Mouse (Mus musculus): ENCODE measurements around the gene Zfhx3. TPM values are rescaled to one million over a fixed set of nuclear protein-coding genes. Genes with fewer than 3 reads are reported as not detected.

Zfhx3 gene
- total and polyA plus RNA-seq, 2 experiments from 2014 or later = 14.9 to 15.3 TPM

- DNase-seq (ENCODE audit: low spot score) = no peak
- 0 out of 2 replicates have a peak, but pooled peaks cover 8% of the 10 kb centered on the region for H3K27me3 ChIP-seq (ENCODE audit: insufficient read depth, low read length)
- no peak overlapping the region for H3K27ac ChIP-seq
- H3K36me3 ChIP-seq (ENCODE audit: insufficient read depth, low read length) = no peaks in the 10 kb centered on the region
- H3K9ac ChIP-seq (replicated peaks; ENCODE audit: low read length) = no peak overlapping the region
- no peaks in the 10 kb centered on the region for H3K4me1 ChIP-seq (ENCODE audit: insufficient read depth, low read length)
- no peak overlapping the region for H3K4me3 ChIP-seq (ENCODE audit: low read length)
- H3K9me3 ChIP-seq (ENCODE audit: low read length) = no peaks in the 10 kb centered on the region
- no peak for TF ChIP-seq CTCF (IDR thresholded peaks at IDR 0.05; ENCODE audit: low read depth)
- WGBS = 72% methylated on average over 10 of the region's 10 CpGs
- no peak overlapping the region for H3K4me2 ChIP-seq (ENCODE audit: low read depth, low read length)
- ATAC-seq = no peak
Measured at GRCm38 (mm10) chr8:108783155-108783554, 840.7 kb downstream of the Zfhx3 start.

- Histone ChIP-seq H3K4me2 (ENCODE audit: low read depth, low read length) (no peak overlapping the region), H3K9ac (replicated peaks; ENCODE audit: low read length) (no peak overlapping the region), H3K9me3 (ENCODE audit: low read length) (no peaks in the 10 kb centered on the region; the same call in 1 of the 2 replicates), H3K36me3 (ENCODE audit: insufficient read depth, low read length) (no peaks in the 10 kb centered on the region), H3K27ac (no peak overlapping the region), H3K27me3 (ENCODE audit: insufficient read depth, low read length) (peaks cover 8% of the 10 kb centered on the region; the same call in 1 of the 2 replicates), H3K4me3 (ENCODE audit: low read length) (no peak overlapping the region), H3K4me1 (ENCODE audit: insufficient read depth, low read length) (no peaks in the 10 kb centered on the region; the same call in 1 of the 2 replicates)
- ATAC-seq = 0 out of 2 replicates have a peak, but pooled peaks have one; percentile 46
- 10% methylated on average over 6 of the region's 6 CpGs for WGBS
- DNase-seq (ENCODE audit: low spot score) = peak; percentile 74
- TF ChIP-seq CTCF (IDR thresholded peaks at IDR 0.05; ENCODE audit: low read depth) = no peak
Measured at GRCm38 (mm10) chr8:108788156-108788761, 845.8 kb downstream of the Zfhx3 start.

- peaks cover 8% of the 10 kb centered on the region; the same call in 1 of the 2 replicates for H3K27me3 ChIP-seq (ENCODE audit: insufficient read depth, low read length)
- no peaks in the 10 kb centered on the region; the same call in 1 of the 2 replicates for H3K4me1 ChIP-seq (ENCODE audit: insufficient read depth, low read length)
- no peaks in the 10 kb centered on the region; the same call in 1 of the 2 replicates for H3K9me3 ChIP-seq (ENCODE audit: low read length)
- H3K36me3 ChIP-seq (ENCODE audit: insufficient read depth, low read length) = no peaks in the 10 kb centered on the region
- H3K27ac ChIP-seq = no peak overlapping the region
- DNase-seq (ENCODE audit: low spot score) (no peak), ATAC-seq (no peak)
- no peak overlapping the region for H3K9ac ChIP-seq (replicated peaks; ENCODE audit: low read length)
- H3K4me2 ChIP-seq (ENCODE audit: low read depth, low read length) = 0 out of 2 replicates have a peak overlapping the region, but pooled peaks have one; percentile 18
- H3K4me3 ChIP-seq (ENCODE audit: low read length) = no peak overlapping the region
- TF ChIP-seq CTCF (IDR thresholded peaks at IDR 0.05; ENCODE audit: low read depth) = no peak
- WGBS = 16% methylated on average over 10 of the region's 10 CpGs
Measured at GRCm38 (mm10) chr8:108788762-108789157, 846.3 kb downstream of the Zfhx3 start.

GRCm38 (mm10) chr8:108790559-108791293, 848.3 kb downstream of the Zfhx3 start:
- Histone ChIP-seq H3K4me2 (ENCODE audit: low read depth, low read length) (no peak overlapping the region), H3K27me3 (ENCODE audit: insufficient read depth, low read length) (peaks cover under 1% of the 10 kb centered on the region; the same call in 1 of the 2 replicates), H3K9me3 (ENCODE audit: low read length) (no peaks in the 10 kb centered on the region; the same call in 1 of the 2 replicates), H3K4me1 (ENCODE audit: insufficient read depth, low read length) (no peaks in the 10 kb centered on the region; the same call in 1 of the 2 replicates), H3K4me3 (ENCODE audit: low read length) (no peak overlapping the region), H3K36me3 (ENCODE audit: insufficient read depth, low read length) (no peaks in the 10 kb centered on the region), H3K9ac (replicated peaks; ENCODE audit: low read length) (no peak overlapping the region), H3K27ac (no peak overlapping the region)
- peak; percentile 94 for DNase-seq (ENCODE audit: low spot score)
- peak; percentile 82 for TF ChIP-seq CTCF (IDR thresholded peaks at IDR 0.05; ENCODE audit: low read depth)
- peak; percentile 78 for ATAC-seq
- WGBS = 35% methylated on average over 14 of the region's 14 CpGs

GRCm38 (mm10) chr8:108796076-108796475, 853.6 kb downstream of the Zfhx3 start:
- no peaks in the 10 kb centered on the region; the same call in 1 of the 2 replicates for H3K9me3 ChIP-seq (ENCODE audit: low read length)
- H3K27me3 ChIP-seq (ENCODE audit: insufficient read depth, low read length) = no peaks in the 10 kb centered on the region
- H3K9ac ChIP-seq (replicated peaks; ENCODE audit: low read length) = no peak overlapping the region
- no peak overlapping the region for H3K27ac ChIP-seq
- no peak for ATAC-seq
- H3K4me3 ChIP-seq (ENCODE audit: low read length) = no peak overlapping the region
- H3K4me2 ChIP-seq (ENCODE audit: low read depth, low read length) = no peak overlapping the region
- WGBS = 94% methylated on average over 3 of the region's 3 CpGs
- no peaks in the 10 kb centered on the region for H3K36me3 ChIP-seq (ENCODE audit: insufficient read depth, low read length)
- no peak for TF ChIP-seq CTCF (IDR thresholded peaks at IDR 0.05; ENCODE audit: low read depth)
- DNase-seq (ENCODE audit: low spot score) = no peak
- H3K4me1 ChIP-seq (ENCODE audit: insufficient read depth, low read length) = no peaks in the 10 kb centered on the region; the same call in 1 of the 2 replicates

- no peaks in the 10 kb centered on the region for H3K27me3 ChIP-seq (ENCODE audit: insufficient read depth, low read length)
- no peak for TF ChIP-seq CTCF (IDR thresholded peaks at IDR 0.05; ENCODE audit: low read depth)
- no peaks in the 10 kb centered on the region; the same call in 1 of the 2 replicates for H3K9me3 ChIP-seq (ENCODE audit: low read length)
- no peaks in the 10 kb centered on the region for H3K36me3 ChIP-seq (ENCODE audit: insufficient read depth, low read length)
- no peak overlapping the region for H3K9ac ChIP-seq (replicated peaks; ENCODE audit: low read length)
- no peak overlapping the region for H3K27ac ChIP-seq
- H3K4me2 ChIP-seq (ENCODE audit: low read depth, low read length) = no peak overlapping the region
- H3K4me3 ChIP-seq (ENCODE audit: low read length) = no peak overlapping the region
- 76% methylated on average over 3 of the region's 3 CpGs for WGBS
- no peak for ATAC-seq
- no peaks in the 10 kb centered on the region; the same call in 1 of the 2 replicates for H3K4me1 ChIP-seq (ENCODE audit: insufficient read depth, low read length)
- no peak for DNase-seq (ENCODE audit: low spot score)
Measured at GRCm38 (mm10) chr8:108796882-108797281, 854.4 kb downstream of the Zfhx3 start.

All from hindbrain, postnatal 0 days (tissue).